14 mouse cellular contexts compared by ENCODE assay signal in genomic region chr12:4431978-4432377, GRCm38 (mm10).
"Had no signal": no experiment of that assay in that cellular context is flagged by ENCODE, and none has a peak within 500 bp of the region (broad histone marks: within the 10 kb centered on the region; RNA-seq: fewer than 3 reads in every experiment).

No protein-coding gene starts in this region.

- H3K4me2 ChIP-seq: midbrain, embryonic 13.5 days; neural tube, embryonic 15.5 days had no signal

- H3K4me3 ChIP-seq: midbrain, embryonic 13.5 days; neural tube, embryonic 15.5 days had no signal

- H3K36me3 ChIP-seq: midbrain, embryonic 13.5 days; neural tube, embryonic 15.5 days had no signal

- H3K9ac ChIP-seq: midbrain, embryonic 13.5 days; neural tube, embryonic 15.5 days had no signal

- DNase-seq: kidney, adult 8-10 months; kidney, postnatal 25 days; left cerebral cortex, postnatal 4 days; liver; lung, adult 2 months; lung, postnatal 36 days; right cerebral cortex, adult 18-20 months; right cerebral cortex, postnatal 25 days; thymus, postnatal 14 days had no signal

- H3K27me3 ChIP-seq: midbrain, embryonic 13.5 days; neural tube, embryonic 15.5 days had no signal

- H3K9me3 ChIP-seq: midbrain, embryonic 13.5 days; neural tube, embryonic 15.5 days had no signal

- H3K27ac ChIP-seq: hindbrain, postnatal 0 days; midbrain, embryonic 13.5 days; neural tube, embryonic 15.5 days; stomach, postnatal 0 days had no signal

- ATAC-seq: hindbrain, postnatal 0 days; lung, postnatal 0 days; midbrain, embryonic 13.5 days had no signal

- H3K4me1 ChIP-seq: midbrain, embryonic 13.5 days had no signal
